Mouse (Mus musculus): Measurements from ENCODE around the gene Parp4. TPM values are rescaled to one million over a fixed set of nuclear protein-coding genes. Genes with fewer than 3 reads are reported as not detected.

The Parp4 gene
- polyA plus RNA-seq, 1 experiment from 2014 or later: 2.1 TPM

DNA sequence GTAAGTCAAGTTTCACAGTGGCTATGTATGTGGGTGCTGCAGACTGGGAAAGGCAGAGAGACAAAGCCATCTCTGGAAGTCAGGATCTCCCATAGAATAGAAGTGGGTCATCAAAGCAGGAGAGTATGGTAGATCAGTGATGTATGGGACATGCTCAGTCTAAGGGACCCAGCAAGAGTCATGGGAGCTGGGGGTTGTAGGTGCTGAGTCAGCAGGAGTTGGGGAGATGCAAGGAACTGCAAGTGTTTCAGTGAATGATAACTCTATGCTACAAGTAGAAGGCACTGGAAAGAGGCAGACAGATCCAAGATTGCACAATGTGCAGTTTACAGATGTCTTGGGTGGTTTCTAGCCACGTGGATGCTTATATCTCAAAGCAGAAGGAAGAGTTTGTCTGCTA, 113.7 kb downstream of the Parp4 start:
- 93% methylated on average over 1 of the region's 1 CpGs for WGBS
- ATAC-seq (ENCODE audit: insufficient number of reproducible peaks, insufficient read depth, low FRiP score, low TSS enrichment, low read depth): no peak
- Histone ChIP-seq H3K4me3 (no peak overlapping the region), H3K4me2 (no peak overlapping the region), H3K4me1 (no peaks in the 10 kb centered on the region), H3K9ac (no peak overlapping the region), H3K27me3 (no peaks in the 10 kb centered on the region), H3K36me3 (peaks cover 87% of the 10 kb centered on the region), H3K9me3 (no peaks in the 10 kb centered on the region), H3K27ac (no peak overlapping the region)

DNA sequence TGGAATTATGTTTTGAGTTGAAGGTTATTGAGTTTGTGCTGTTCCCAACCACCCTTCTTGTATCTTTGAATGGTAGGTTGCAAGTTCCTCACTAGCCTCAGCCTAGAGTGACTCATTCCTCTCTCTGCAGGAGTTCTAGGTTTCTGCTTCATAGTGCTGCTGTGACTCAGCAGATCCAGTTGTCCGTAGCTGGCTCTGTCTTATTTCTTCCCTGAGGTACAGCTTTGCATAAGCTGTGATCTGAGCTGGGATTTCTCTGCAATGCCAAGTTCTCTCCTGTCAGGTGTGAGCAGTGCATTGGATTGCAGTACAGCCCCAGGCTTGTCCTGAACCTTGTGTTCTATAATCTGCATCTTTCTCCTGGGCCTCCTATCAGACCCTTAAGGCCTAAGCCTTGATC, 114.3 kb downstream of the Parp4 start:
- Histone ChIP-seq H3K27ac (no peak overlapping the region), H3K9ac (no peak overlapping the region), H3K4me1 (no peaks in the 10 kb centered on the region), H3K36me3 (peaks cover 87% of the 10 kb centered on the region), H3K4me3 (no peak overlapping the region), H3K9me3 (no peaks in the 10 kb centered on the region), H3K27me3 (no peaks in the 10 kb centered on the region), H3K4me2 (no peak overlapping the region)
- ATAC-seq (ENCODE audit: insufficient number of reproducible peaks, insufficient read depth, low FRiP score, low TSS enrichment, low read depth): no peak
- 86% methylated on average over 1 of the region's 1 CpGs for WGBS

DNA sequence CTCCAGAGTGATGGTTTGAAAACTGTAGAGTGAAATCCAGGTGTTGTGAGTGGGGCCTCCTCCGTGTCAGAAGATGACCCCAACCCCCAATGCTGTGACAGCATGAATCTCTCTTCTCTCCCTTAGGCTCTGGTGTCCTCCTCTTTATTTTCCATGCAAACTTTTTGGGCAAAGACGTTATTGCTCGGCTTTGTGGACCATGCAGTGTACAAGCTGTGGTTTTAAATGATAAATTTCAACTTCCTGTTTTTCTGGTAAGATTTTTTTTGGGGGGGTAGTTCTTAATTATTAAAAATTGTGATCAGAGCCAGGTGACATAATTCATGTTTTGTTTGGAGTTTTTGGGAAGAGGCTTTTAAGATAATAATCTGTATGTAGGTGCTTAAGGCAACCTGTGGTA, 120.1 kb downstream of the Parp4 start:
- ATAC-seq (ENCODE audit: insufficient number of reproducible peaks, insufficient read depth, low FRiP score, low TSS enrichment, low read depth): no peak
- H3K9me3 ChIP-seq: no peaks in the 10 kb centered on the region
- H3K4me2 ChIP-seq: no peak overlapping the region
- no peak overlapping the region for H3K4me3 ChIP-seq
- H3K36me3 ChIP-seq: peaks cover 94% of the 10 kb centered on the region
- no peak overlapping the region for H3K27ac ChIP-seq
- WGBS: 80% methylated on average over 3 of the region's 3 CpGs
- no peak overlapping the region for H3K9ac ChIP-seq
- no peaks in the 10 kb centered on the region for H3K27me3 ChIP-seq
- no peaks in the 10 kb centered on the region for H3K4me1 ChIP-seq

DNA sequence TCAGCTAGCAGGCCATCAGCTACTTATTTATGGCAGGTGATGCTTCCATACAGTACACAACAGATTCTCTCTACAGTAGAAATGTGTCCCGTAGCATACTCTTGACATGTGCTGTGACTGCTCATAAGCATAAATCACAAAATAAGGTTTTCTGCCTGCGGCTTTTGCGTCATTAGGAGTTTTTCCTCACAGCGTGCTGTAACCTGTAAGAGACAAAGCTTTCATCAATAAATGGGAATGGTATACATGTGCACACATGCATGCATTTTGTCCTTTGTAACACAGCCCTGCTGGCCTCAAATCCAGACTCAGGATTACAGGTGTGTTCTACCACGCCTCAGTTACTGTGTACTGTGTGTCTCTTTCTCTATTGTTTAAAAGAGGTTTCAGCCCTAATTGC, 122.4 kb downstream of the Parp4 start:
- Histone ChIP-seq H3K27me3 (no peaks in the 10 kb centered on the region), H3K9ac (no peak overlapping the region), H3K4me1 (no peaks in the 10 kb centered on the region), H3K4me3 (no peak overlapping the region), H3K9me3 (no peaks in the 10 kb centered on the region), H3K36me3 (peaks cover 74% of the 10 kb centered on the region), H3K4me2 (no peak overlapping the region), H3K27ac (no peak overlapping the region; the same call in 1 of the 2 replicates)
- ATAC-seq (ENCODE audit: insufficient number of reproducible peaks, insufficient read depth, low FRiP score, low TSS enrichment, low read depth): no peak
- whole genome bisulfite sequencing: 90% methylated on average over 5 of the region's 5 CpGs

DNA sequence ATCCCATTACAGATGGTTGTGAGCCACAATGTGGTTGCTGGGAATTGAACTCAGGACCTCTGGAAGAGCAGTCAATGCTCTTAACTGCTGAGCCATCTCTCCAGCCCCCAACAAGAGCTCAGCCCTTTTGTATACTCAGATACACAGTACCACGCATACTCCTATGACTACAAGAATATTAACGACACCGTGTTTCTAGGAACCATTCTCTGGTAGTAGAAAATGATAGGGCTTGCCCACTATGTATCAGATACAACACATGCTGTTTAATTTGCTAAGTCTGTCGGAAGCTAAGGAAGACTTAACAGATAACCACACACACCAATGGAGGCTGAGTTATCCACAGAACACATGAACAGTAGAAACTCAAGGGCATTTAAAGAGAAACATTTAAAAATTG, 127.2 kb downstream of the Parp4 start:
- Histone ChIP-seq H3K4me1 (no peaks in the 10 kb centered on the region), H3K9ac (no peak overlapping the region), H3K36me3 (peaks cover 30% of the 10 kb centered on the region), H3K4me2 (no peak overlapping the region), H3K27ac (no peak overlapping the region), H3K4me3 (no peak overlapping the region), H3K9me3 (no peaks in the 10 kb centered on the region), H3K27me3 (no peaks in the 10 kb centered on the region)
- ATAC-seq (ENCODE audit: insufficient number of reproducible peaks, insufficient read depth, low FRiP score, low TSS enrichment, low read depth): no peak
- 93% methylated on average over 4 of the region's 4 CpGs for WGBS

DNA sequence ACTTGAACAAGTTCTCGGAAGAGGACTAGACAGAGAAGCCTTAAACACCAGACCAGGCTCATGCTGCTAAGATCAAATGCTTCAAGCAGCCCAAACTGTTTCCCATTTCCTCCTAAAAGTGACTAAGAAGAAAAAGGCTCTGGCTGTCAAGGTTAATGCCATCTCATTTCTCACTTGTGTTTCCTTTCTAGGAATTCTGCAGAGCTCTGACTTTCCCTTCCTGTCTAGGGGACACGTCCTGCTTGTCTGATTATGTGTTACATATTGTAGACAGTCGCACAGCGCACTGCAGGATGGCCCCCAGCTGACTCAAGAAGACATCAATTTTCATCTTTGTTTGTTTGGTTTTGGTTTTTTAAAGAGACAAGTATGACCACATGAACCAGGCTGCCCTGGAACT, 130.3 kb downstream of the Parp4 start:
- Histone ChIP-seq H3K4me3 (no peak overlapping the region), H3K4me2 (no peak overlapping the region), H3K4me1 (no peaks in the 10 kb centered on the region), H3K9me3 (no peaks in the 10 kb centered on the region), H3K27ac (no peak overlapping the region), H3K27me3 (no peaks in the 10 kb centered on the region), H3K36me3 (peaks cover 8% of the 10 kb centered on the region), H3K9ac (no peak overlapping the region)
- no peak for ATAC-seq (ENCODE audit: insufficient number of reproducible peaks, insufficient read depth, low FRiP score, low TSS enrichment, low read depth)
- WGBS: 61% methylated on average over 4 of the region's 4 CpGs

Other genes starting within 250 kb of the Parp4 start
- 0.11 and 0.15 TPM in 2 replicates for gene Atp12a, start 210.6 kb upstream of the Parp4 start, polyA plus RNA-seq (2015; fragmentation: Nextera tagmentation; extraction: Ambion mirVana)
- gene Rnf17, start 173.0 kb upstream of the Parp4 start, polyA plus RNA-seq (2015; fragmentation: Nextera tagmentation; extraction: Ambion mirVana): 2.0 and 2.2 TPM in 2 replicates
- 12.9 and 13.3 TPM in 2 replicates for gene Cenpj, start 194 bp upstream of the Parp4 start, polyA plus RNA-seq (2015; fragmentation: Nextera tagmentation; extraction: Ambion mirVana)
- gene Mphosph8, start 92.6 kb downstream of the Parp4 start, polyA plus RNA-seq (2015; fragmentation: Nextera tagmentation; extraction: Ambion mirVana): 35.7 and 42.5 TPM in 2 replicates
- gene Pspc1, start 202.7 kb downstream of the Parp4 start, polyA plus RNA-seq (2015; fragmentation: Nextera tagmentation; extraction: Ambion mirVana): 35.3 and 45.7 TPM in 2 replicates
- 29.5 and 31.8 TPM in 2 replicates for gene Zmym5, start 236.1 kb downstream of the Parp4 start, polyA plus RNA-seq (2015; fragmentation: Nextera tagmentation; extraction: Ambion mirVana)

Data from embryonic facial prominence, embryonic 13.5 days (tissue).